Mouse (Mus musculus) natural killer cell, adult 2 months (primary cell): Measurements from ENCODE around the gene Rrp15.
"Not testable (repeated sequence)": the region's sequence is repeated elsewhere in the genome, so short reads cannot be mapped to it uniquely, and the experiment has no call there.

ENCODE experiments used
- DNase-seq, 2 experiments: peaks; one replicate each; pipeline ENCODE4 v3.0.0; 2022; ENCODE audit warnings: low spot score in 2 of 2

Rrp15 gene

DNA sequence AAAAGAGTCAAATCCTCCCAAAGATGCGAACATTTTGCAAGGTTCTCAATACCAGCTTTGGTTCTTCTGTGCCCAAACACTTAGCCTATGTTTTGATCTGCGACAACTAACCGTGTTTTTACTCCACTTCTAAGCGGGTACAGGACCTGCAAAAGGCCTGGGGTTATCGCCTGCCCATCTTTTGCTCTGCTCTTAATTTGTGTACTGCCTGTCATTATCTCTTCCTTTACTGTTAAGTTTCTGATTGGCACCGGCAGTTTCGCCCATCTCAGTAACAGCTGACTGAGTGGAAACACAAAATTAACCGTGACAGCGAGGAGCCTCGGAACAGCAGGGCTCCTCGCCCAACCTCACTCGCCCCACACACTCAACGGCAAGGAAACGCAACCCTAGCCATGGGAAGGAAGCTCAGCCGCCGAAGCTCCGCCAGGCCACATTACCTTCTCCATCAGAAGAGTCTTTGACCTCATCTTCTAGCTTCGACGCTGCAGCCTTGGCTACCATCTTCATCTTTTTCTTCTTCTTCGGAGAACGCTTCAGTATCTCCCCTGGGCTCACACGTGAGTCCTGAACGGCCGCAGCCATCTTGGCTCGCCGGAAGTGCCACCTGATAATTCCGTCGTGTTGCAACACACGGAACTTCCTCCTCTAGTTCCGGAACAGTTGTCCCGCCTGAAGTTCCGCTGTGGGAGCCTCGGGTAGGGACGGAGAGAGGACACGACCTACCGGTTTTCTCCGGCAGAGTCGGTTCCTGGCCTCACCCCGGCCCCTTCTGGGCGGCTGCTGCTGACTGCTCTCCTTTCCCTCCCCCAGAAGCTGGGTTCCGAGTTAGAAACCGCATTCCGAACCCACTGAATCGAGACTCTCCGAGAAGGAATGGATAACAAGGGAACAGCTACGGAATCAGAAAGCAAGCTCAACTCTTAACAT lies at the start of gene Rrp15:
TSS of gene Rrp15 (minus strand) at position 635 of the 930 bp plus-strand sequence.
- DNase-seq = peak; percentile 74 to 83

DNA sequence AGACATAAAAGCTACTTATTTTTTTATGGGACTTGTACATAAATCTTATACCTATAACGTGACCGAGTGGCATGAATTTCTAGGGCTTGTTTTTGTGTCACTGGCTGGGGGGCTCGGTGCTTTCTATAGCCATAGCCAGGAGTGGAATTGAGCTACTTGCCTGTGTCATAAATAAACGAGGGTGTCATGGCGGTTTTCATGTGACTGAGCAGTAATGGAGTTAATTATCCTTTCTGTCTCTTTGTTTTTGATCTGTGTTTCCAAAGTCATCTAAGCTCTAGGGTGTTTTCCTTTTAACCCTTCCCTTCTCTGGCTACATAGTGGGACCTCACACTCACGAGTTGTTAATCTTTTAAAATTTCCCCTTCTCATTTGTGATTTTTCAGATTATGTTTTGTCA lies 48.8 kb upstream of the Rrp15 start:
- DNase-seq = no peak

DNA sequence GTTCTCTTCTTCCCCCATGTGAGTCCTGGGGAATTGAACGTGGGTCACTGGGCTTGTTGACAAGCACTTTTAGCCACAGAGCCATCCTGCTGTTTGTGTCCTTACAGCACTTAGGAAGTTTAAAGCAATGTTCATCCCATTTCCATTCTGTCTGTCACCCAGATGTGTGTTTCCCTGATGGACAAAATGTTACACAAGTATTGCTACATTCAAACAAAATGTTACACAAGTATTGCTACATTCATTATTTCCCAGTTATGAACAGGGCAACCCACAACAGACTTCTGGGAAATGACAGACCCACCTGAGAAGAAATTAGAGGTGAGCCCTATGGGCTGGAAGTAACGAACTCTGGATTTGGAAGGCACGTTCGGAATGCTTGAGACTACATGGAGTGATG lies 36.2 kb upstream of the Rrp15 start:
- no peak for DNase-seq

DNA sequence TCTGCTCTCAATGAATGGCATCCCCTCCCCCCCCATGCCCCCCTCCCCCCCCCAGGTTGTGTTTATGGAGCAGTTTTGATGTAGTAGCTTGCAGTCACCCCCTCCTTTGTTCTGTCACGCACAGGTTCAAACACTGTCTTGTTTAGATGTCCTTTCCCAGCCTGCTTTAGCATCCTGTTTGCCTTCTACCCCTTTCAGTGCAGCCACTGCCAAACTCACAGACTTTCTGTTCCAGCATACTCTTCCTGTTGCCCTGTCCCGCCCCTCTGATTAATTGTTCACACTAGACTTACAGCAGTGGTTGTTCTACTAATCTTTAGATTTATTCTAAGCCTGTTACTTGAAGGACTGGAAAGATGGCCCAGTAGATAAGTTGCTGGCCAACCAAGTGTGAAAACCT lies 31.7 kb upstream of the Rrp15 start:
- DNase-seq = no peak

DNA sequence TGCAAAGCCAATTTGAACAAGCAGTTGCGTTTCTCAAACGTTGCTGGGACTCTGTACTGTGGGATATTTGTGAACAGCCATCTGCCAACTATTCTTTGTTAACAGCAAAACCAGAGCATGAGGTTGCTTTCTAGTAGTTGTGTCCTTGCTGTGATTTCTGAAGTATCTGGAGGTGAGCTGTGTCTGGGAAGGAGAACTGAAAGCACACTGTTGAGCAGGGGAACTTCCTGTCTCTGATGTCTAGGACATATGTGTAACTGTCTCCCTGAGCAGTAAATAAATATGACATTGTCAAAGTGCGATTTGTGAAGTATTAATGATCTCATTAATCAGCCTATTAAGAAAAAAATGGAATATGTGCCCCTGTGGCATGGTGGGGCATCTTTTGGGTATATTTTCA lies 24.0 kb upstream of the Rrp15 start:
- DNase-seq = no peak

DNA sequence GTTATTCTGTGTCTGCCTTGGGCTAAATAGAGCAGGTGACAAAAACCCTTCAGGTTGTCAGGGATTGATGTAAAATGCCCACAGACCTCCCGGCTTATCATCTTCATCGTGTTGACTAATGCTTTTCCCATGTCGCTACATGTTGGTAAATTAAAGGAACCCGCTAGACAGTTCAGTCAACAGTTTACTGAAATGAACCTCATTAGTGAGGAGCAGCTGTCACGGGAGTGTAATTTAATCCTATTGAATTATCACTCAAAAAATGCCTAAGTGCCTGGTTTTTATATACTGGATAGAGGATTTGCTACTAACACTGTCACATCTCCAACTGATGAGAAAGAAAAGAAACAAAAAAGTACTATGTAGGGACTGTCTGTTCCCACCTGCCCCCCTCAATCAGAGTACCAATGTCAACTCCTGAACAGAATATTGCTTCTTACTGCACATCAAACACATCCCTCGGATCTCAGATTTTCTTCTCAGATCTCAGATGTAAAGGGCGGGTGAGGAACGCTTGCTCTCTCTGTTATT lies 23.5 kb upstream of the Rrp15 start:
- no peak for DNase-seq

DNA sequence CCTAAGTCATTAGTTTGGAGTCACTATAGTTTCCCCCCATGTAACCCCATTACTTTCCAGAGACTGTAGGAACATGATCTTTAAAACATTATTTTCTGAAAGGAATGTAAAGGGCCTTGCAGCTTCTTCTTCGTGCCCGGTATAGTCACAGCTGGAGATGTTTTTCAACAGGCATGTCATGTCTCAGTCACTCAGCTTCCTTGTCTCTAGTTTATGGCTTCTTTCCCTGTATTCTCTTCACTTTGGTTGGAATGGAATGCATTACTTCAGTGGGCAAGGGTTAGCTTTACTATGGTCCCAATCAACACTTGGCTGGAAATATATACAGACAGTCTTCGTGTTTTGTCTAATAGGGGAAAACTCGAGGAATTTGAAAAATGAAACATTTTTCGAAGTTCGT lies 22.8 kb upstream of the Rrp15 start:
- no peak for DNase-seq

DNA sequence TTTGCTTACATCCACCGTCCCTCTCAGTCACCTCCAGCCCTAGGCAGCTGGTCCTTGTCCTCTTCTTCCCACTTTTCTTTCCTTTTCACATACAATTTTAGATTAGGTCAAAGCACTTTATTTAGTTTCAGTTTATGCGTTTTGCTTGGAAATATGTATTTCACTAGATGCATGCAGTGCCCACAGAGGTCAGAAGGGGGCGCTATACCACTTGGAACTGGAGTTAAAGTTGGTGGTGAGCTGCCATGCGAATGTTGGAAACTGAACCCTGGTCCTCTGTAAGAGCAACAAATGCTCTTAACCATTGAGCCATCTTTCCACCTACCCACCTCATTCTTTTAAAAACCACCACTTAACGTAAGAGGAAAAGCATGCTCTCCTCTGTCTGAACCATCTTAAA lies 21.5 kb upstream of the Rrp15 start:
- no peak for DNase-seq

DNA sequence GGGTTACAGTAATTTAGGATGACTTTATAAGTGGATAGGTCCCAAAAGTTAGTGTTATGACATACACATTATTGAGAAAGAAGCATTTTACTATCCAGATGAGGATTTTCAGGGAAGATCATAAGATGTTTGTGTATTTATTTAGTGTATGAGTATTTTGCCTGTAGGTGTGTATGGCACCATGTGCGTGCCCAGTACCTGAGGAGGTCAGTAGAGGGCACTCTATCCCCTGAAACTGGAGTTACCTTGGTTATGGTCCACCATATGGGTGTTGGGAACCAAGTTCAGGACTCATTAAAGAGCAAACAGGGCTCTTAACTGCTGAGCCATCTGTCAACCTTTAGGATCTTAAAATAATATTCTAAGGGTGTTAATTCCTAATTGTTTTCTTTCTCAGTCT lies 19.2 kb upstream of the Rrp15 start:
- DNase-seq = no peak

DNA sequence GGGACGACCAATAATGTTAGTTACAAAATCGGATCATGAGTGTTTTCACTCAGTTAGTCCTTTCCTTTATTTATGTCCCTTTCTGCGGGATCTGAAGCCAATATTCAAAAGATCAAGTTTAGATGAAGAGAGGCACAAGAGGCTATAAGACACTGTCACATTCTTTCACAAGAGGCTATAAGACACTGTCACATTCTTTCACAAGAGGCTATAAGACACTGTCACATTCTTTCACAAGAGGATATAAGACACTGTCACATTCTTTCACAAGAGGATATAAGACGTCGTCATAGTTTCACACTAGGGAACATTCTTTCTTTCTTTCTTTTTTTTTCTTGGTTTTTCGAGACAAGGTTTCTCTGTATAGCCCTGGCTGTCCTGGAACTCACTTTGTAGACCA lies 14.3 kb upstream of the Rrp15 start:
- not testable (repeated sequence) for DNase-seq

DNA sequence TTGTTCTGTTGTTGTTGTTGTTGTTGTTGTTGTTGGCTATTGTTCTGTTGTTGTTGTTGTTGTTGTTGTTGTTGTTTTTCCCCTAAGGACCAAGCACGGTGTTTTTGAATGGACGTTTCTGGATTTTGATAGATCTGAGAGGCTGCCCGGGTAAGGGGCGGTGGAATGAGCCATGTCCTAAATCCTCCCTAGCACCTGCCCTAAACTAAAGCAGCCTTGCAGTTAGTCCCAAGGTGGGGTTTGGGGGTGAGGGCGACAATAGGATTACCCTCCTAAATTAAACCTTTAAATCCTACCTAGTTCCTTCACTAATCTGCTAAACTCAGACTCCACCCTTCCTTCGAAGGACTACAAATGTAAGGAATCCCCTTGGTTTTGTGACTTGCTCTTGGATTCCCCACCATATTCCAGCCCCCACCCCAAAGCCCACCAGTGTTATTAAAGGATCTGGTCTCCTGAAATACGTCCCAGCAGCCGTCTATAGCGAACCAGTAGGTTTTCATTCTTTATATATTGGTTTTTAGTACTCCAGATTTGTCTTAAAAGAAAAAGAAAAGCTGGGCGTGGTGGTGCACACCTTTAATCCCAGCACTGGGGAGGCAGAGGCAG lies 621 bp upstream of the Rrp15 start:
- DNase-seq = no peak

DNA sequence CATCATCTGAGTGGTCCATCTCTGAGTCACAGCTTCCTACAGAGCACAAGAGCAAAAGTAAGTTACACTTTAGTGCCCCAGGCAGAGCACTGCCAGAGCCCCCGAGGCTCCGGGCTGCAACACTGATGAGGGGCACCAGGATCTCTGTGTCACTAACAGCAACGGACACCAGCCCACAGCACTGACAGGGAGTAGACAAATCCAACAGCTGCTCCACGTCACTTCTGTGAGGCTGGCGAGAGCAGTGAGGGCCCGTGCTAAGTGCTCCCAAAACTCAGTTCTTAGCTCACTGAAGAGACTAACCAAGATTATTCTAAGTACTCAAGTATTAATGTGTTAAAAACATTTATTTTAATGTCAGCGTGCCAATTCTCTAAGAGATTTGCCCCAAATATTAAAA lies 9.3 kb downstream of the Rrp15 start:
- DNase-seq = no peak

DNA sequence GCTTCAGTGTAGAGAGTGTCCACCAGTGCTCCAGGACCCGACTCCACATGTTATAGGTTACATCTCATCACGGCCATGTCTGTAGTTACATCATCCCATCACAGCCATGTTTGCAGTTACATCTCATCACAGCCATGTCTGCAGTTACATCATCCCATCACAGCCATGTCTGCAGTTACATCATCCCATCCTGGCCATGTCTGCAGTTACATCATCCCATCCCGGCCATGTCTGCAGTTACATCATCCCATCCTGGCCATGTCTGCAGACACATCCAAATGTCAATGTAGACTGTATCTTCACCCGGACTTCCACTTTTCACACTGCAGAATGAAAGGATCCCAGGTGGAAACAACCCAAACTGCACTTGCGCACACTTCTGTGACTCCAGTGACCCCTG lies 13.6 kb downstream of the Rrp15 start:
- DNase-seq = no peak

DNA sequence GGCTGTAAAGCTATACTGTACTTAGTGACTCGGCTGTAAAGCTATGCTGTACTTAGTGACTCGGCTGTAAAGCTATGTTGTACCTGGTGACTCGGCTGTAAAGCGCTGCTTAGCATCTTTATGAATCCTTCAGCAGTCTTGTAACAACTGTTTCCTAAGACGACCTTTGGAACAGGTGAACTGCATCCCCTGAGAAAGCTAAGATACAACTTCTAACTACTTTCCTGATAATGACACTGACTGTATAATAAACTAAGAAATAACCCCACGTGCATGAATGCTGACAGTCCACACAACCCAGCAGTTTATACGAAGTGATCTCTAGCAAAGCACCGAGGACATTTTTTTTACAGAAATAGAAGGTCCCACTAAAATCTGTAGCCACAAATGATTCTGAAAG lies 16.1 kb downstream of the Rrp15 start:
- DNase-seq = no peak

DNA sequence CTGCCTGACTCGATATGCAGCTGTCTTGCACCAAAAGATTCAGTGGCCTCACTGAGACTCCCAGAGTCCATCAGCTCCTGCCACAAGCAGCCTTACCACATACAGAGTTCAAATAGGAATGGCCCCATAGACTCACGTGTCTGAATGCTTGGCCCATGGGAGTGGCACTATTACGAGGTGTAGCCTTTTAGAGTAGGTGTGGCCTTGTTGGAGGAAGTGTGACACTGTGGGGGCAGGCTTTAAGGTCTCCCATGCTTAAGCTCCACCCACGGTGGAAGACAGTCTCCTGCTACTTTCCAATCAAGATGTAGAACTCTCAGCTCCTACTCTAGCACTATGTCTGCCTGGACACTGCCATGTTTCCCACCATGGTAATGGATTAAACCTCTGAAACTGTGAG lies 20.4 kb downstream of the Rrp15 start:
- no peak for DNase-seq

DNA sequence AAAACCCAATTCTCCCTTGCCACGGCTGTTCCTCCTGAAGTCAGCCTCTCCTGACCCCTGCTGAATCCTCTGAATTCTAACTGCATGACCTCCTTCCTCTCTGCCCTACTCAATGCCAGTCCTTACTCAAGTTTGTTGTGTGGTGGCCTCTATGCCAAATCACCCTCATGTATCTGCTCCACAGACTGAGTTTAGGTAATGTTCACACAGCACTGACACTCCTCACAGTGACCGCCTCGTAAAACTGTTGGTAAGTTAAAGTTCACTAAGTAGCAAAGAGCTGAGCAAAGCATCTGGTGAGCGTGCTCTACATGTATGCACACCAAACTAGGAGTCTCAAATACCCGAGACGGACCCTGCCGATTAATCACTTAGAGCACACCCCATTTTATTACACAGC lies 23.0 kb downstream of the Rrp15 start:
- DNase-seq = no peak

DNA sequence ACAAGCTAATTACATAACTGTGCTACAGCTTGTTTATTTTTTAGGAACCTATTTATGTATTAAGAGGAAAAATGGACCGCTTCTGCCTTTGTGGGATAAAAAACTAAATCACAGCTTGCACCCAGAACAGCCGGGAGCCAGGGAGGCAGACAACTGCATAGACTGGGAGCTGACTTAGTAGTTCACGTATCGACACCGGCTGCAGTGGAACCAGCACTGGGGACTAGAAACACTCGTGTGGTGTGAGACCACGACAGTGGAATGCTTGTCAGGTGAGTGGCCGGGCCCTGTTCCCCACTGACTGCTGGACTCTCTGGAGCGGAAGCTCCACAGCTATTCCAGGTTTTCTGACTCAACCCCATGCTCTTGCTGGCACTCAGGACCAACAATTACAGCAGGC lies 26.9 kb downstream of the Rrp15 start:
- DNase-seq = no peak

DNA sequence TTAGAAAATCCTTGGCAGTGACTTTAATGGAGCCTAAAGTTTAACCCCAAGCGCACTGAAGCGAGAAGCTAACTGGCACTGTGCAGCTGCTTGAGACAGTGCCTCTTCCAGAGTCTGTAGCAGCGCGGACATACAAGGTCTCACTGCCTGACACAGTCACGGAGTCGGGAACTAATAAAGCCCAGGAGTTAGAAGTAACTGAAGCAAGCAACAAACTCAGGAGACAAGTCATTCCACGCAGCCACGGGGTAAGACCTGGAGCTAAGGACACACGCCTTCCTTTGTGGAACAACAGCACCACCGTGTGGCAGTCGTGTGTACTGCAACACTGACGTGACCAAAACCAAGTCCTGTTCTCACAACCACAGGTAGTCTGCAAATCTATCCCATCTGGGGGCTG lies 27.3 kb downstream of the Rrp15 start:
- peak; percentile 47 to 62 for DNase-seq

DNA sequence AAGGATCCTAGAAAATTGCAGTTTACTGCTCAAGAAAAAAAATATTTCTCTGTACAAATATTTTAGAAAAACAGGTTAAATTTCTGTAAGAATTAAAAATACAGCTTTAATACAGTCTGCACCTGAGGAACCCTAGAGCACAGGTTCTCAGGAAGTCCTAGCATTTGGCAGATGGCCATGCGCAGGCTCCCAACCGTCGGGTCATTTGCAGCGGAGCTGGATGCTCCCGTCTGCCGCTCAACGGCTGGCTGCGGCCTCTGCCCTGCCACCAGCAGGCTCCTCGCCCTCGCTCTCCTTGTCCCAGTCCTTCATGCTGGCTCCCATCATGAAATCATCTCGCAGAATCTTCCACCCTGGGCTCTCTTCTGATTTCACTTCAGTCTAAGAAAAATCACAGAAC lies 28.0 kb downstream of the Rrp15 start:
- no peak for DNase-seq

DNA sequence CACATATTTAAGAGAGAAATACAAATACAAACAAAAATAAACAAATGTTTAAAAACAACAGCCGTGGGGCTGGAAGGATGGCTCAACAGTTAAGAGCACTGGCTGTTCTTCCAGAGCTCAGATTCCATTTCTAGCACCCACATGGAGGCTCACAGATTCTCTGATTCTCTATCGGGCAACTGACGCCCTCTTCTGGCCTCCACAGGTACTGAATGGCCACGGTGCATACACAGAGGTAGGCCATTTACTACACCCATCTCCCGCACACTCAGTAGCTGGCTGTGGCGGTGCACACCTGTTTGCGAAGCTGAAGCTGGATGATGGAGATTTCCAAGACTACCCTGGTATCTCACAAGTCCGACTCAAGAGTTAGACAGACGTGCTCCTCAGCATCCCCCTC lies 29.4 kb downstream of the Rrp15 start:
- no peak for DNase-seq

DNA sequence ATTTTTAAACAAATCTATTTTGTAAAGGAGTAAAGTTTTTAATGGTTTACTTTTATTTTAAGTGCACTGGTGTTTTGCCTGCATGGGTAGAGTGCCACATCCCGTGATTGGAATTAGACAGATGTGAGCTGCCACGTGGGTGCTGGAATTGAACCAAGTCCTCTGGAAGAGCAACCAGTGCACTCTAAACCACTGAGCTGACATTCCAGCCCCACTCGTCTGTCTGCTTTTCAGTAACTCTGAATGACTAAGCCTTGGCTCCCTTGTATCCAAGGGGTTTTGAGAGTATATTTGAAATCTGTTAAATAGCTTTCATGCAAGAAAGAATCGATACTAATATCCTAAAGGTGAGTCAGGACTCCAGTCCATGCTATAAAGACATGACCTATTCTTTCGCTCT lies 30.3 kb downstream of the Rrp15 start:
- DNase-seq = no peak

DNA sequence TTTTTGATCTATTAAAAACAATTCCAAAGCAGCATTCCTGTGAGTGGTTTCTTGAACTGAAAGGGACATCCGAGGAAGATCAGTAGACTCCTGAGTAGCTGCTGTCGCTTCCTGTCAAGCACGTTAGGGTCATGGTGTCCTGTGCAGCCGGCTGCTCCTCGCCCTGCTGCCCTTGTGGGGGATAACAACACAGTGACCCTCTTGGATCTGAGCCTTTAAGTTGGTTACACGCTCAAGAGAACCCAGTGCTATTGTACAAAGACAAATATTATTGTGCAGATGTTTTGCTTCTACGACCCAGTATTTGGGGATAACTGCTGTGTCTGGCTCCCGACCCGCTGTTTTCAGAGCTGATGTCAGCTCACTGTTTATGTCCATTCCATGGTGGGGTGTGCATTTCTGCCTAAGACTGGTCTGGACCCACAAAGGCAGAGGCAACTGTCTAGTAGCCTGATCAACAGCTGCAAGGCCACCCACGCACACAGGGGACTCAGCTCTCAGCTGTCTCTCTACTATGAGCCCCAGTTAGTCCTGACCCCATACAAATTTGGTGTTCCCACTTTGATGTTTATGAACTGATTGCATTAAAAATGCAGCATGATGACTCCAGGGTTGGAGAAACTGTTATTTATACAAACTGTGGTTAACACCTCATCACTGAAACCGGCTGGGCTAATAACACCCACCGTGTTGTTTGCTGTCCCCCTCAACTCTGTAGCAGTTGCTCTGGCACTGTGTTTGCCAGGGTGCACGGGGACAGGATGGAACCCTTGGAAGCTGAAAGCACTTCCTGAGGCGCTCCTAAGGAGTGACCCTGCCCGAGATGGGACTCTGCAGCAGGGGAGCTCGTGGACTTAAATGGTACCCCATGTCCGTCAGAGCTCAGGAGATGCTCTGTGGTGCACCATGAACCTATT lies 33.9 kb downstream of the Rrp15 start:
- no peak for DNase-seq
